Mouse (Mus musculus) T-helper 17 cell (primary cell): ENCODE data around the gene Tm4sf19.

Experiments used
- in situ Hi-C, 2 experiments: fragments of 300-600 bp; cut with MboI, MseI; formaldehyde crosslinking; loops; 1 replicate in 1 of 2; 2 replicates in 1 of 2; pipeline ENCODE4 v1.15.1; 2025; ENCODE audit warnings: high pct_unique_total_duplicates in 2 of 2

Tm4sf19 gene

GRCm38 (mm10) chr16:32400267-32400666 lies at the start of gene Tm4sf19:
TSS of gene Tm4sf19 (plus strand) at chr16:32400506.
- in situ Hi-C loops, result no loop called here

DNA sequence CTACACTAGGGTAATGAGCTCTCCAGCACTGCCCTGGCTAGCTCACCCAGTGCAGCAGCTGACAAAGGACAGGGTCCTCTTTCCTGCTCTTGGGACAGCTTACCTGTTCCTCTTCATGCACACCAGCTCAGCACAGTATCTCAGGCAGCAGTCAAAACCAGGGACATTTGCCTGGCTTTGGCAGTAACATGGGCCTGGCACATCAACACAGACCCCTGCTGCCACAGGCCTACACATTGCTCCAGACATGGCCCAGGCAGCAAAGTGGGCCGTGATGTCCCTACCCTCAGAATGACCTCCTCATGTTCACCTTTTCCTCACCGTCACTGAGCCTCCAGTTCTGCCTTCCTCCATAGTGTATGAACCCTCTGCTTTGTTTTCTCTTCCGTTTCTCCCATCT lies 49.5 kb upstream of the Tm4sf19 start:
- in situ Hi-C loops, result no loop called here

DNA sequence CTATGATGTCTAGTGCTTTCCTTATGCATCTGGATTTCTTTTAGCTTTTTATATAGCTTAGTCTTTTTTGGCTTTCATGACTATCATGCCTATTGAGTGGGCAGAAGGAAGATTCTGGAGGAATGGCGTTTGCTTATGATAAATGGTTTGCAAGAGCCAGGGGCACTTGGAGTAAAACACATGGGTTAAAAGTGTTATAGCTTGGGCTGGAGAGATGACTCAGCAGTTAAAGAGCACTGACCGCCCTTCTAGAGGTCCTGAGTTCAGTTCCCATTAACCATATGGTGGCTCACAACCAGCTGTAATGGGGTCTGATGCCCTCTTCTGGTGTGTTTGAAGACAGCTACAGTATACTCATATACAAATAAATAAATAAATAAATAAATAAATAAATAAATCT lies 36.8 kb upstream of the Tm4sf19 start:
- in situ Hi-C loops, result no loop called here

DNA sequence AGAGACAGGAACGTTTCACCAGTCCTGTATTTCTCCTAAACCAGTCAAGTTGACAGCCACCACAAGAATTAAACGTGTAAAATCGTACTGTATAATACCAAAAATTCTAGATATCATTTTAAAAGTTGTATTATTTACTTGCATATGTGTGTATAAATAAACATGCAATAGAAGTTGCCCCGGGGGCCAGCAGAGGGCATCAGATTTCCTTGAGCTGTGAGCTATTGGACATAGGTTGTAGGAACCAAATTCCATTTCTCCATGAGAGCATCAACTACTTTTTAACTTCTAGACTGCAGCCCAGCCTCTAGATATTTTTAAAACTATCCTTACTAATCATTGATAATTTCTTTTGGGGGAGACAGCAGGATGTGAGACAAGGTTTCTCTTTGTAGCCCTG lies 29.0 kb upstream of the Tm4sf19 start:
- in situ Hi-C loops, result no loop called here

- in situ Hi-C loops, result loop anchor here in 1 of 2 experiments (5.0 kb wide), 1 partner anchor 118 kb away; the partner anchor contains the start of gene Zdhhc19
Measured at GRCm38 (mm10) chr16:32379575-32379974, 20.7 kb upstream of the Tm4sf19 start.

DNA sequence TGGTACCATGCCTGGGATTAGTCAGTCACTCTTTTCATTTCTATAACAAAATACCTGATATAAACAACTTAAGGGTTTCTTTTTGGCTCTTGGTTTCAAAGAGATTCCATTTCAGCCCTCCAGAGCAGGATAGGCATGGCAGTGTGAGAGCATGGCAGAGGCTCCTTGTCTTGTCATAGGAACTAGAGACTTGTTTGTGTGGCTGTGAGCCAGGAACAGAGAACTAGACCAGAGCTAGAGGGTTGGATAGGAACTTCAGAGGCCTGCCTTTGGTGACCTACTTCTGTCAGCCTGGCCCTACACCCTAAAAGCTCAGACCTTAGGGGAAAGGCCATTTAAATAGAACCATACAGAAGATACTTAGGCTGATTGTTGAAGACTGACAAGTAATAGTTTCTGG lies 17.4 kb upstream of the Tm4sf19 start:
- in situ Hi-C loops, result no loop called here

- in situ Hi-C loops, result no loop called here
Measured at GRCm38 (mm10) chr16:32384885-32385284, 15.4 kb upstream of the Tm4sf19 start.

GRCm38 (mm10) chr16:32386826-32387225 lies 13.5 kb upstream of the Tm4sf19 start:
- in situ Hi-C loops, result no loop called here

DNA sequence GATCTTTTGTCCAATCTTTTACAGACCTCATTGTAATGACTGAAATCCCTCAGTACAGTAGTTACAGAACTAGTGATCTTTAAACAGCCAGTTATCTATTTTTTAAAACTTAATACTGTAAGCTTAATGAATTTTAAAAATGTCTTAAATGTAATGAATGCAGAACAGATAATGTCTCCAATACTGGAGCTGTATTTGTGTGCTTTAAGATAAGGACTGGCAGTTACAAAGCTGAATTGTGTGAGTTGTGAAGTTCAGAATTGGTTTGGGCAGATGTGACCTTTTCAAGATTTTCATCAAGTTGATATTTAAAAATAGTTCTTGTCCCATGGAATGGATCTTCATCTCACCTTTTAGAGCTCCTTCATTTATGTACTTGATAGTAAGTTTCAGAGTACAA lies 11.3 kb upstream of the Tm4sf19 start:
- in situ Hi-C loops, result no loop called here

DNA sequence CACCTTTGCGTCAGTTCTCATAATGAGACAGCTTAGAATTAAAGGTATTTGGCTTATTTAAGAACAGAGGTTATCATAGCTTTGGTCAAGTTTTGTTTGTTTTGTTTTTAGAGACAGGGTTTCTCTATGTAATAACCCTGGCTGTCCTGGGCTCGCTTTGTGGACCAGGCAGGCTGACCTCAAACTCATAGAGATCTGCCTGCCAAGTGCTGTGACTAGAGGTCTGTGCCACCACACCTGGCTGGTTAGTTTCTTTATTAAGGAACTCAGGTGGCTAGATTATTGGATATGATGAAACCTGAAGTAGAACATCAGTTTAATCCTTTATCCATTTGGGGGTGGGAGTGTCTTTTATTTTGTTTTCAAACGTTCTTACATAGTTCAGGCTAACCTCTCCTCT lies 10.5 kb upstream of the Tm4sf19 start:
- in situ Hi-C loops, result loop anchor here in 1 of 2 experiments (5.0 kb wide), 1 partner anchor 263 kb away; no protein-coding TSS in a partner anchor

- in situ Hi-C loops, result loop anchor here in 1 of 2 experiments (5.0 kb wide), 1 partner anchor 264 kb away; no protein-coding TSS in a partner anchor
Measured at GRCm38 (mm10) chr16:32390882-32391281, 9.4 kb upstream of the Tm4sf19 start.

DNA sequence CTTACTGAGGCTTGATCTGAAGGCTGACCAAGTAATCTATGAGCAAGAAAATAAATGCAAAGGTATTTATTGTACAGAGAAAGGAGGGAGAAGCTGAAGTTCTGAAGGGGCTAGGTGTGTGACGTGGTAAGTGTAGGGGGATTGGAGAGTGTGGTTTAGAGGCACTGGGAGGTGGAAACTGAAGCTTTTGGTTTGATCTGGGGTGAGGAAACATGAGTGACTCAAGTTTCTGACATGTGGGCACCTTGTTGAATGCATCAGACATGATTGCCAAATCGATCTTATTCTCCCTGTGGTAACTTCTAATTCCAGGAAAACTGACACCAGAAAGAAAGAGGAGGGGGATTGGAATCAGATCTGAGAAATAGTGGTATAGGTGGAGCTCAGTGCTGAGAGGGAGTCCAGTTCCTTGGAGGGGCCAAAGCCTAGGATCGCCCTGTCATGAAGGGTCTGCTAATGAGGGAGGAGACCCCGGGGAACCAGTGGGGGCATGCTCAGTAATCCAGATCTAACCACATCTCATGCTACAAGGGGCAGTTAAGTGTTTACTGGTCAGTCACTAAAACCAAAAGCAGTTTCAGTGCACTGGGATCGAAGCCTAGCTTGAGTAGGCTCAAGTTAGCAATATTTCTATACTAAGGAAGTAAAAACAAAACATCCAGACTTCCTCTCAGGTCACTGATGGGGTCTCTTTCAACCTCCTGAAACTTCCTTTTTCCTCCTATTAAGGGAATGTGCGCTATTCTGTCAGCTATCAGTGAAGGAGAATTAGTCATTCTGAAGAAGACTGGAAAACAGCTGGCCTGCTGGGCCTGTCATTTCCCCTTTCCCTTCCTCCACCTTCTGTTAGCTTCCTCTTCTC lies 4.4 kb upstream of the Tm4sf19 start:
- in situ Hi-C loops, result no loop called here

GRCm38 (mm10) chr16:32396541-32396835 lies 3.8 kb upstream of the Tm4sf19 start:
- in situ Hi-C loops, result no loop called here

DNA sequence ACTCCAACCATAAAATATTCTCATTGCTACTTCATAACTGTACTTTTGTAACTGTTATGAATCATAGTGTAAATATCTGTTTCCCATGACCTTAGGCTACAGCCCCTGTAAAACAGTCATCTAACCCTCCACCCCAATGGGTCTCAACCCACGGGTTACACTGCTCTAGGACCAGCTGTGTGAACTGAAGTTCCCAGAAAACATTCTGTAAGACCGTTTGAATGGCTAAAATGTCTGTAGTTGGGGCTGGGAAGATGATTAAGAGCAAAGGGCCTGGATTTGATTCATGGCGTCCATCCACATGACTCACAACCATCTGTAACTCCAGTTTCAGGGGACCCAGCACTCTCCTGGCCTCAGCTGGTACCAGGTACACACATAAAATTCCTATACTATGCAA lies 2.1 kb upstream of the Tm4sf19 start:
- in situ Hi-C loops, result no loop called here

GRCm38 (mm10) chr16:32401335-32401965 lies 1.1 kb downstream of the Tm4sf19 start:
- in situ Hi-C loops, result no loop called here

DNA sequence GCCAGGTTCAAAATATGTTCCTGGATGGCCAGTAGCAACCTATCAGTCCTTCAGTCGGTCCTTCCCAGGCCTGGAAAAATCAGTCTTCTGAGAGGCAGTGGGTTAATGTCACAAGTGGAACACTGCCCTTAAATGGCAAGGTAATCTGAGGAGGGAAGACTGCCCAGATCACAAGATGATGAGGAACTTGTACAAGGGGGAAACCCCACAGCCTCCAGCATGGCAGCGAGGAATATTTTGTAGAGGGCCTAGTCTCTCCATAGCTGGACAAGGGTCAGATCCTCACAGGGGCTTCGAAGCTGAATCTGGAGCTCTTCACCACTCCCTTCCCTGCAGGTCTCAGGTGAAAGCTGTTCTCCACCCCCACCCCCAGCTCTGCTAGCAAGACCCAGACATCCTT lies 2.5 kb downstream of the Tm4sf19 start:
- in situ Hi-C loops, result no loop called here

- in situ Hi-C loops, result no loop called here
Measured at GRCm38 (mm10) chr16:32405716-32406115, 5.4 kb downstream of the Tm4sf19 start.

DNA sequence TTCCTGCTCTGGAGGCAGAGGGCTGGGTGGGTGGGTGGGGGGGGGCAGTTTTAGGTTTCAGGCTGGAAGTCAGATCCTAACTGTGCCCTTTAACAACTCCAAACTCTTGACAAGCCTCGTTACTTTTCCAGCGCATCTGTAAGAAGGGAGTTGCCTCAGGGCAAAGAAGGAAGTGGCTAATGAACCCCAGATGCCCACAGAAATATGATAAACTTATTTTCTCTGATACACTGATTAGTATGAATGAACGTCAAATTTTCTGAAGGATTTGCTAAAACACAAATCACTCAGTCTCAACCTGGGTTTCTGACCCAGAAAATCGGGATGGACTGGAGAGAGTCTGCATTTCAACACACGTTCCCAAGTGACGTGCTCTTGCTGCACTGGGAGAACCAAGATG lies 6.4 kb downstream of the Tm4sf19 start:
- in situ Hi-C loops, result no loop called here

DNA sequence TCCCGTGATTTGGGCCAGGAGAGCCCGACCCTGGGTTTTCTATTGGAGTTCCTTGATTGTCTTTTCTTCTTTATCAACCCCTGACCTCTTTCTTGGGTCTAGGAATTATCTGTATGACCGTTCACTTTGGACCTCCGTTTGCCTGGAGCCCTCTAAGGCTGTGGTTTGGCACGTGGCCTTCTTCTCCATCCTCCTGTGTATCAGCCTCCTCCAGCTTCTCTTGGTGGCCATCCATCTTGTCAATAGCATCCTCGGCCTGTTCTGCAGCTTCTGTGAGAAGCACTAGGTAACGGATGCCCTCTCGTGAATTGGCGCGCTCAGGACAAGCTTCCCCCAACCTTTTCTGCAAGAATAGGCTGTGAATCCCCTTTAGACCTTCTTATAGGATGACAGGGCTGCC lies 7.4 kb downstream of the Tm4sf19 start:
- in situ Hi-C loops, result no loop called here

DNA sequence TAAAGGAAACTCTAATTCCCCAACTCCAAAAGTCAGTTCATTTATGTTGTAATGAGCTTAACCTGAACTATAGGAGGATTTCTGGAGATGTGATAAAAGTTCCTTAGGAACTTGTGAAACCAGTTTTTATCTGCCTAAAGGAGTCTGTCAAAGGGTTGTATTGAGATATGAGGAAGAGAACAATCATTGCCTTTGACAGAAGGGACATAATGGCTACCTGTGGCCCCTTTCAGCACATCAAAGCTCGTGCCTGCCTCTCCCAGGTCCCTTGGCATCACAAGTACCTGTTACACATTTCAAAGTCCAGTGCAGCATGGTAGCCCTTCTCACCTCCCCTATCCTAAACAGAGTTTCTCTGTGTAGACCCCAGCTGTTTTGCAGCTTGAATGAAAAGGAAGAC lies 17.2 kb downstream of the Tm4sf19 start:
- in situ Hi-C loops, result no loop called here

DNA sequence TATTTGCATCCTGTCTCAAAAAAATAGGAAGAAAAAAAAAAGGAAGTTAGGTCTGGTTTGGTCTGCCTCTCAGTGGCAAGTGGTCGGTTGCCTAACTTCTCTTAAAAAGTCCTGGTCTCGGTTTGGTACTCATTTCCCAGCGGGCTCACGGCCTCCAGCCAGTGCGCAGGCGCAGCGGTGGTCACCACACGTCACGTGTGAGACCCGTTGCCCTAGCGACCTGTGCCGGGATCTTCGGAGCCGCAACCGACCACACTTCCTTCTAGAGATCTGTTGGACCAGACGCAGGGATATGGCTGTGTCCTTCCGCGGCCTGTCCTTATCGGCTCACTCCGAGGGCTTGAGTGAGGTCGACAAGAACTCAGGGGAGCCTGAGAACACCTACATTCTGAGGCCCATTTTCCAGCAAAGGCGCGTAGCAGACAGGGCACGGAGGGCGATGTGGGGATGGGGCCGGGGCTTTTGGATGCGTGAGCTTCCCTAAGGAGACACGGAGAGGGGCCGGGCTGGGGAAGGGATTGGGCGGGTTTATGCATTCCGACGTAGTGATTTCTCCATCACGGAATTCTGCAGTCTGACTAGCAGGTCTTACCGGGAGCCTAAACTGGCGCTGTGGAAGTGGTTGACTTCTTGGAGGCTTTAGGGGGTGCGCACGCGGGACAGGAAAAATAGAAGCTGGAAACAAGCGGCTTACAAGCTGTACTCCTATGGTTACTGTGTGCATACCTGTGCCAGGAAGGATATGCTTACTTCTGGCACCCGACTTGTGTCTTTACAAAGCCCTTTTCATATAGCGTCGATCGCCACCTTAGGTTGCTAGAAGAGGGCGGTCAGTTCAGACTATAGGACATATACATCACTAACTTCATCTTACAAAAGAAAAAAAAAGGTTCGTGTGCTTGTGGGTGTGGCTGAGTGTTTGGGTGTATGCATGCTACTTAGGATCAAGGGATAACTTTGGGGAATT lies 19.5 kb downstream of the Tm4sf19 start, which contains the start of gene Tctex1d2:
Gene Tctex1d2, plus strand, starts transcription at position 186 of the 967 bp plus-strand sequence.
- in situ Hi-C loops, result loop anchor here in 1 of 2 experiments (5.0 kb wide), 1 partner anchor 72 kb away; no protein-coding TSS in a partner anchor

- in situ Hi-C loops, result loop anchor here in 1 of 2 experiments (25.0 kb wide), 1 partner anchor 1535 kb away; the partner anchor contains the start of gene Umps
Measured at GRCm38 (mm10) chr16:32427506-32427905, 27.2 kb downstream of the Tm4sf19 start.
